Mouse (Mus musculus) lung, postnatal 0 days (tissue): Measurements from ENCODE around the gene Zfp366. TPM values are rescaled to one million over a fixed set of nuclear protein-coding genes. Genes with fewer than 3 reads are reported as not detected.

ENCODE experiments used
- ATAC-seq: fragments of 200-750 bp; cut with Nextera tagmentation; 2 replicates; pipeline ENCODE4 v1.8.0; 2017; ENCODE audit warnings: moderate library complexity
- DNase-seq: peaks from one replicate; pipeline ENCODE4 v3.0.0-alpha.2; 2016; ENCODE audit warnings: low spot score
- H3K27ac ChIP-seq: fragments of 300-500 bp; sonication (generic); 2 replicates; pipeline ENCODE4 v1.5.1; 2014; ENCODE audit warnings: antibody characterized with exemption, mild to moderate bottlenecking, low read length, mixed read lengths
- H3K27me3 ChIP-seq: fragments of 300-500 bp; sonication (generic); replicated peaks from 2 replicates; pipeline ENCODE4 v1.6.1; 2014; ENCODE audit warnings: low read length, mixed read lengths; ENCODE audit not compliant: insufficient read depth
- H3K36me3 ChIP-seq: fragments of 300-500 bp; sonication (generic); 2 replicates; pipeline ENCODE4 v1.6.1; 2014; ENCODE audit warnings: low read length, mixed read lengths; ENCODE audit not compliant: insufficient read depth
- H3K4me1 ChIP-seq: fragments of 300-500 bp; sonication (generic); 2 replicates; pipeline ENCODE4 v1.6.1; 2014; ENCODE audit warnings: antibody characterized with exemption, low read depth, low read length, mixed read lengths; ENCODE audit not compliant: insufficient read depth
- H3K4me2 ChIP-seq: fragments of 300-500 bp; sonication (generic); replicated peaks from 2 replicates; pipeline ENCODE4 v1.6.1; 2014; ENCODE audit warnings: low read depth, mild to moderate bottlenecking, low read length, moderate library complexity, mixed read lengths
- H3K4me3 ChIP-seq: fragments of 300-500 bp; sonication (generic); 2 replicates; pipeline ENCODE4 v1.5.1; 2014; ENCODE audit warnings: low read depth, low read length
- H3K9ac ChIP-seq: fragments of 300-500 bp; sonication (generic); replicated peaks from 2 replicates; pipeline ENCODE4 v1.6.1; 2014; ENCODE audit warnings: low read depth, mild to moderate bottlenecking
- H3K9me3 ChIP-seq: fragments of 300-500 bp; sonication (generic); 2 replicates; pipeline ENCODE4 v1.6.1; 2016; ENCODE audit warnings: low read length, mixed read lengths
- CTCF ChIP-seq: IDR thresholded peaks from 2 replicates; pipeline ENCODE4 v1.5.1; 2016; ENCODE audit warnings: antibody characterized with exemption, mild to moderate bottlenecking
- EP300 ChIP-seq: IDR thresholded peaks from 2 replicates; pipeline ENCODE4 v1.6.1; 2016; ENCODE audit warnings: antibody characterized with exemption, mild to moderate bottlenecking, control low read depth
- WGBS: fragments of 180-500 bp; shearing (Covaris S2); extraction: QIAGEN DNeasy Blood & Tissue Kit; methylation state at CpG from one replicate; pipeline ENCODE4 v1.1.7; 2014; 5-methylcytosine and 5-hydroxymethylcytosine counted together
- polyA plus RNA-seq: library from polyadenylated mRNA; unstranded; fragments of >200 nt; fragmentation: Nextera tagmentation; extraction: Ambion mirVana; gene quantifications from 2 replicates; pipeline ENCODE4 v1.2.1, GENCODE M21; 2015

Zfp366 gene
- polyA plus RNA-seq, 1 experiment from 2014 or later = 1.6 TPM

DNA sequence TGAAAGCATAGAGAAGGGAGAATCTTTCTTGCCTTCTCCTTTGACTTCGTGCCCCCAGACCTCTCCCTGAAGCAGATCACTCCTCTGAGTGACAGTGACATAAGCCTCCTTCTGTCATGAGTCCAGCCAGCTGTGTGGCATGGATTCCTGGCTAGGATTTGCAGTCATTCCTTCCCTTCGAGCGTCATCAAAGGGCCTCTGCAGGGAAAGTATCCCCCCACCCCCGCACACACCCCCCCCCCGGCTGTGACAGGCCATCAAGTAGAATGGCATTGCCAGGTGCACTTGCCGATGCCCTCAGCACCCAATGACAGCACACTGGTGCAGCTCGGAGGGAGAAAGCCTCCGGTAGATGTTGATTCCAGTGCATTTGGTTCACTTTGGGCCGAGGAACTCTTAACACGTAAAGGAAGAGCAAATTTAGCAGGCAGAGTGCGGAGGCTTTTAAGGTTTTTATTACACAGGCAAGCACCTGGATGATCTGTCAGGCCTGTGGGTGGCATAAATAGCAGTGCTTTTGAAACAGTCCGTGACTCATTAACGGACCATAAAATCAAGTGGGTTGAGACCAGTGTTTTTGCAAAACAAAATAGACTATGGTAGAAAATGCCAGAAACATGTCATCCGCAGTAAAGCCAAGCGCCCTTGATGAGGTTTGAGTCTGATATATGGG, 75.0 kb downstream of the Zfp366 start:
- no peaks in the 10 kb centered on the region; the same call in 1 of the 2 replicates for H3K4me1 ChIP-seq
- no peaks in the 10 kb centered on the region for H3K9me3 ChIP-seq
- no peak overlapping the region for H3K27ac ChIP-seq
- H3K27me3 ChIP-seq = no peaks in the 10 kb centered on the region
- no peak overlapping the region for H3K4me3 ChIP-seq
- TF ChIP-seq EP300 (no peak), CTCF (no peak)
- DNase-seq = no peak
- no peak overlapping the region for H3K4me2 ChIP-seq
- H3K9ac ChIP-seq = no peak overlapping the region
- no peaks in the 10 kb centered on the region for H3K36me3 ChIP-seq
- WGBS = 70% methylated on average over 15 of the region's 15 CpGs
- ATAC-seq = no peak

DNA sequence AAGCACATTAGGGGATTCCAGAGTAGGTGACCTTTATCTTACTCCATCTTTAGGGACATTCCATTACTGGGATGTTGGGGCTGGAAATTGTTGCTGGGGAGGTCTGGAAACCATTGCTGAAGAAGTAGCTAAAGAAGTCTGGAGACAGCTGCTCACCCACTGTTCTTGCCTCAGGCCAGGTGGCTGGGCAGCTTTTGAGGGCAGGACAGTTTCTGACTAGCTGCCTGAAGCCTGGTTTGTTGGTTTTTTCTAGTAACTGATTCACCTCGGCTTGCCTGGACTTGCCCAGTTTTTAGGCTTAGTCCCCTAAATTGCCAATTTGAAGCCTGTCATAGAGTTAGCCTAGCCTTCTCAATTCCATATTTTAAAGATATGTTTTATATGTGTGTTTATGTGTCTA, 77.8 kb downstream of the Zfp366 start:
- ATAC-seq = no peak
- H3K4me1 ChIP-seq = no peaks in the 10 kb centered on the region
- H3K4me2 ChIP-seq = no peak overlapping the region
- no peak for DNase-seq
- H3K9me3 ChIP-seq = no peaks in the 10 kb centered on the region
- no peaks in the 10 kb centered on the region for H3K27me3 ChIP-seq
- no peak overlapping the region for H3K27ac ChIP-seq
- WGBS = 67% methylated on average over 1 of the region's 1 CpGs
- no peak overlapping the region for H3K9ac ChIP-seq
- H3K36me3 ChIP-seq = no peaks in the 10 kb centered on the region
- TF ChIP-seq EP300 = no peak
- TF ChIP-seq CTCF = no peak
- no peak overlapping the region for H3K4me3 ChIP-seq

DNA sequence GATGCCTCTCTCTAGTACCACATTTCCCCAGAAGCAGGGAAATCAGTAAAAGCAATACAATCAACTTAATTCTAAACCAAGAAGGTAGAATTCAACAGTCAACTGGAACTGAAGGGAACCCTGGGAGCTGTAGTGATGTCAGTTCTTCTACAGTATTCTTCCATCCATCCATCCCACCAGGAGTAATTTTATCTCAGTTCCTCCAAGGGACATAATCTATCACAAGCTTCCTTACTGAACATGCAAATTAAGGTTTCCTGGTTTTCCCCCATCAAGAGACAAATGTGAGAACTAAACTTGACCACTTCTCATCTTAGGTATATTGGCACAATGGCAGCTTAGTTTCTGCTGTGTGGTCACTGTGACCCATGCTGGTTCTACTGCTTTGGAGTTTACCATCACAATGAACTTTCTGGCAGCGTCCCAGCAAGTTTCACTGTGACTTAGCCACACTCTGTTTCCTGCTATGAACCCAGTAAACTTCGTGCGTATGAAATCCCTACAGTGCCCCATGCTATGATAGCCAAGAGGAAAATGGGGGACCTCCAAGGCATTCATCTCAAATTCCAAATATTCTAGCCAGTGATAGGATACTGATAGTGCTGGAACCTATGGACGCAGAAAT, 78.6 kb downstream of the Zfp366 start:
- Histone ChIP-seq H3K9me3 (no peaks in the 10 kb centered on the region), H3K27ac (no peak overlapping the region), H3K4me2 (no peak overlapping the region), H3K9ac (no peak overlapping the region), H3K4me3 (no peak overlapping the region), H3K27me3 (no peaks in the 10 kb centered on the region), H3K4me1 (no peaks in the 10 kb centered on the region), H3K36me3 (no peaks in the 10 kb centered on the region)
- no peak for DNase-seq
- ATAC-seq = no peak
- TF ChIP-seq EP300 (no peak), CTCF (no peak)
- 67% methylated on average over 4 of the region's 4 CpGs for WGBS

DNA sequence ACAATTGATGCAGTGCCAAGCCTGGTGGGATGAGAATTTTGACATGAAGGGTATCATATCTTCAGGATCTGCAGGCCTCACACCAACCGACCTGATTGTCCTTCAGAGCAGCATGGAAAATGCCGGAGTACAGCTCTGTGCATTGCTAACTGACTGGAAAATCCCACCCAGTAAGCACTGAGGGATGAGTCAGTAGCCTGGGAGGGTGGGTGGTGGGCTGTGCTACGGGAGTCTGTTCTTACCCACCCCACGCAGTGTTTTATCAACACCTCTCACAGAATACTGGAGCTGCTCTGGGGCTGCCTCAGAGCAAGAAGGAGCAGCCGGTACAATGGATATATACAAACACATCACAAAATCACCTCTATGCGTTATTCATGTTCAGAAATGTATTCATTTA, 79.9 kb downstream of the Zfp366 start:
- no peaks in the 10 kb centered on the region for H3K27me3 ChIP-seq
- ATAC-seq = no peak
- no peaks in the 10 kb centered on the region for H3K4me1 ChIP-seq
- H3K27ac ChIP-seq = no peak overlapping the region
- no peak for TF ChIP-seq CTCF
- no peak for TF ChIP-seq EP300
- no peaks in the 10 kb centered on the region for H3K36me3 ChIP-seq
- 71% methylated on average over 6 of the region's 6 CpGs for WGBS
- no peak overlapping the region for H3K4me2 ChIP-seq
- DNase-seq = no peak
- H3K9ac ChIP-seq = no peak overlapping the region
- H3K4me3 ChIP-seq = no peak overlapping the region
- H3K9me3 ChIP-seq = no peaks in the 10 kb centered on the region

DNA sequence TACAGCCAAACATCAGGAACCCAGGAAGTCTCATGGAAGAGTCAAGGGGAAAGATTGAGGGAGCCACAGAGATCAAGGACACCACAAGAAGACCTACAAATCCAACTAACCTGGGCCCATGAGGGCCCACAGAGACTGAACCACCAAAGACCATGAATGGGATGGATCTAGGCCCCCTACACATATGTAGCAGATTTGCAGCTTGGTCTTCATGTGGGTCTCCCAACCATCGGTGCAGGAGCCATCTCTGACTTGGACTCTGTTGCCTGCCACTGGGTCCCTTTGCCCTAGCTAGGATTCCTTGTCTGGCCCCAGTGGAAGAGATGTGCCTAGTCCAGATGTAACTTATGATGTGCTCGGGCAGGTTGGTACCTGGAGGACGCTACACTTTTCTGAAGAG, 87.4 kb downstream of the Zfp366 start:
- Histone ChIP-seq H3K4me3 (no peak overlapping the region), H3K36me3 (no peaks in the 10 kb centered on the region), H3K27ac (no peak overlapping the region), H3K4me1 (no peaks in the 10 kb centered on the region), H3K27me3 (no peaks in the 10 kb centered on the region), H3K4me2 (no peak overlapping the region), H3K9me3 (no peaks in the 10 kb centered on the region), H3K9ac (no peak overlapping the region)
- WGBS = 87% methylated on average over 3 of the region's 3 CpGs
- TF ChIP-seq EP300 = no peak
- TF ChIP-seq CTCF = no peak
- ATAC-seq = no peak
- no peak for DNase-seq

DNA sequence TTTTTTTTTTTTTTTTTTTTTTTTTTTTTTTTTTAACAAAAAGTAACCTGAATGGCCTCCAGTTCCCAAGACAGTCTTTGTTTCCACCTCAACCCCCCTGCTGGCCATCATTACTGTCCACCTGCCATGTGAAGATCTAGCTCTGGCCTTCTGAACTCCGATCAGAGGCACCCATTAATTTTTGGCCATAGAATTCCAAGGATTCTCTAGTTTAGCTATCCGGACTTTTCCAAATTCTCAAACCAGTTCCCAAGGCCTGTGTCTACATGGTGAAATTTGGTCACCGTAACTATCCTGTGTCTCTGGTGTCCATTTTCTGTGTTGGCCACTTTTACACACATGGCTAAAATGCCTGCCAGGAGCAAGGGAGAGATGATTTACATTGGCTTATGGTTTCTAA, 92.9 kb downstream of the Zfp366 start:
- Histone ChIP-seq H3K4me2 (no peak overlapping the region), H3K27me3 (no peaks in the 10 kb centered on the region), H3K36me3 (no peaks in the 10 kb centered on the region), H3K9me3 (no peaks in the 10 kb centered on the region), H3K9ac (no peak overlapping the region), H3K4me3 (no peak overlapping the region), H3K27ac (no peak overlapping the region), H3K4me1 (no peaks in the 10 kb centered on the region)
- WGBS = 93% methylated on average over 3 of the region's 3 CpGs
- ATAC-seq (no peak), DNase-seq (no peak)
- TF ChIP-seq CTCF = no peak
- no peak for TF ChIP-seq EP300
